7 mouse cellular contexts compared by ENCODE assay signal in genomic region chr11:42181426-42181825, GRCm38 (mm10). TPM values are rescaled to one million over a fixed set of nuclear protein-coding genes. Genes with fewer than 3 reads are reported as not detected.
DNase-seq lines count a peak whose midpoint lies in the region; ATAC-seq and TF ChIP-seq lines count a peak whose summit lies in the region.

No protein-coding gene starts in this region.

- no peak for ATAC-seq in lung, embryonic 14.5 days (ENCODE audit: insufficient read depth)
- ATAC-seq in embryonic facial prominence, embryonic 12.5 days (ENCODE audit: insufficient number of reproducible peaks, insufficient read depth, low FRiP score, low TSS enrichment): no peak
- no peak for ATAC-seq in intestine, embryonic 16.5 days

- no peak overlapping the region for H3K9ac ChIP-seq in lung, embryonic 14.5 days
- H3K9ac ChIP-seq in embryonic facial prominence, embryonic 12.5 days: peak overlapping the region; percentile 53; the same call in 1 of the 2 replicates
- peak overlapping the region; percentile 70; the same call in 1 of the 2 replicates for H3K9ac ChIP-seq in intestine, embryonic 16.5 days (ENCODE audit: low read depth, low read length)

- TF ChIP-seq POLR2A in lung, adult 2 months (IDR thresholded peaks at IDR 0.05; ENCODE audit: borderline replicate concordance, extremely low read depth, low read depth, low read length): no peak
- TF ChIP-seq POLR2A in olfactory bulb, adult 2 months (IDR thresholded peaks at IDR 0.05; ENCODE audit: insufficient read depth, low read depth, low read length): no peak

- H3K27me3 ChIP-seq in lung, embryonic 14.5 days (ENCODE audit: insufficient read depth, low read length): peaks cover 18% of the 10 kb centered on the region
- peaks cover 15% of the 10 kb centered on the region; the same call in 1 of the 2 replicates for H3K27me3 ChIP-seq in embryonic facial prominence, embryonic 12.5 days
- H3K27me3 ChIP-seq in intestine, embryonic 16.5 days (replicated peaks; ENCODE audit: control insufficient read depth, insufficient read depth, low read length): 0 out of 2 replicates have a peak, but pooled peaks cover 3% of the 10 kb centered on the region

- WGBS in lung, embryonic 14.5 days: 17% methylated on average over 5 of the region's 5 CpGs
- 22% methylated on average over 5 of the region's 5 CpGs for WGBS in lung, adult 2 months
- 16% methylated on average over 5 of the region's 5 CpGs for WGBS in embryonic facial prominence, embryonic 12.5 days
- 23% methylated on average over 5 of the region's 5 CpGs for WGBS in intestine, embryonic 16.5 days
- 34% methylated on average over 5 of the region's 5 CpGs for WGBS in olfactory bulb, adult 2 months

- H3K4me3 ChIP-seq in lung, embryonic 14.5 days (ENCODE audit: low read depth, low read length): peak overlapping the region; percentile 43
- H3K4me3 ChIP-seq in lung, adult 2 months (replicated peaks; ENCODE audit: extremely low read depth, low read depth, low read length): no peak overlapping the region
- H3K4me3 ChIP-seq in embryonic facial prominence, embryonic 12.5 days: peak overlapping the region; percentile 53
- H3K4me3 ChIP-seq in intestine, embryonic 16.5 days (ENCODE audit: low read length): peak overlapping the region; percentile 63
- peak overlapping the region; percentile 77 for H3K4me3 ChIP-seq in olfactory bulb, adult 2 months (ENCODE audit: insufficient read depth, low read depth, low read length)

- TF ChIP-seq CTCF in lung, embryonic 14.5 days (IDR thresholded peaks at IDR 0.05; ENCODE audit: low read depth): no peak
- TF ChIP-seq CTCF in lung, adult 2 months (IDR thresholded peaks at IDR 0.05; ENCODE audit: insufficient read depth, low read length): no peak
- TF ChIP-seq CTCF in olfactory bulb, adult 2 months (IDR thresholded peaks at IDR 0.05; ENCODE audit: insufficient read depth, low read depth, low read length): no peak

- no peaks in the 10 kb centered on the region for H3K4me1 ChIP-seq in lung, embryonic 14.5 days (ENCODE audit: insufficient read depth)
- H3K4me1 ChIP-seq in lung, adult 2 months (ENCODE audit: control insufficient read depth, insufficient read depth, low read length): no peaks in the 10 kb centered on the region
- 0 out of 2 replicates have a peak, but pooled peaks cover 4% of the 10 kb centered on the region for H3K4me1 ChIP-seq in embryonic facial prominence, embryonic 12.5 days
- peaks cover 3% of the 10 kb centered on the region for H3K4me1 ChIP-seq in intestine, embryonic 16.5 days (ENCODE audit: control insufficient read depth, insufficient read depth, low read length)
- peaks cover 4% of the 10 kb centered on the region for H3K4me1 ChIP-seq in olfactory bulb, adult 2 months (ENCODE audit: control insufficient read depth, insufficient read depth, low read length)

- H3K4me2 ChIP-seq in lung, embryonic 14.5 days: peak overlapping the region; percentile 90
- peak overlapping the region; percentile 78 for H3K4me2 ChIP-seq in embryonic facial prominence, embryonic 12.5 days (replicated peaks)
- H3K4me2 ChIP-seq in intestine, embryonic 16.5 days (ENCODE audit: low read depth, low read length): peak overlapping the region; percentile 94

- H3K9me3 ChIP-seq in lung, embryonic 14.5 days (ENCODE audit: low read depth, low read length): no peaks in the 10 kb centered on the region
- H3K9me3 ChIP-seq in embryonic facial prominence, embryonic 12.5 days: no peaks in the 10 kb centered on the region
- H3K9me3 ChIP-seq in intestine, embryonic 16.5 days (ENCODE audit: control insufficient read depth, low read length): no peaks in the 10 kb centered on the region

- H3K36me3 ChIP-seq in lung, embryonic 14.5 days (ENCODE audit: insufficient read depth): no peaks in the 10 kb centered on the region
- H3K36me3 ChIP-seq in embryonic facial prominence, embryonic 12.5 days: no peaks in the 10 kb centered on the region
- H3K36me3 ChIP-seq in intestine, embryonic 16.5 days (ENCODE audit: control insufficient read depth, insufficient read depth, low read length): no peaks in the 10 kb centered on the region

- no peak overlapping the region for H3K27ac ChIP-seq in lung, embryonic 14.5 days (ENCODE audit: low read depth)
- H3K27ac ChIP-seq in embryonic facial prominence, embryonic 12.5 days: no peak overlapping the region
- H3K27ac ChIP-seq in intestine, embryonic 16.5 days (ENCODE audit: low read length): no peak overlapping the region
- peak overlapping the region; percentile 50 for H3K27ac ChIP-seq in olfactory bulb, adult 2 months (ENCODE audit: insufficient read depth, low read depth, low read length)

- DNase-seq in lung, embryonic 14.5 days: no peak
- DNase-seq in lung, adult 2 months: no peak
- no peak for DNase-seq in testis, postnatal 14 days (ENCODE audit: low spot score)
- no peak for DNase-seq in spleen, postnatal 36 days (ENCODE audit: low spot score in 2 of 2)

RNA-seq across cellular contexts. Expression of gene Gabra1, which starts 1.3 kb away (rescaled TPM):
- 0.45 and 1.1 TPM in 2 replicates for polyA plus RNA-seq in lung, embryonic 14.5 days (2014; fragmentation: Nextera tagmentation; extraction: Ambion mirVana)
- 0.04 TPM in 1 of 2 replicates, not detected in the other for polyA plus RNA-seq in lung, adult 2 months (2012; rRNA removed)
- 5.8 and 5.9 TPM in 2 replicates for polyA plus RNA-seq in embryonic facial prominence, embryonic 12.5 days (2016; fragmentation: Nextera tagmentation; extraction: Ambion mirVana)
- 2.4 and 3.3 TPM in 2 replicates for polyA plus RNA-seq in intestine, embryonic 16.5 days (2015; fragmentation: Nextera tagmentation; extraction: Ambion mirVana)
- not detected in 2 replicates for polyA plus RNA-seq in olfactory bulb, adult 2 months (2012; ENCODE audit: insufficient read depth, insufficient read length, low replicate concordance, missing spikeins)
